Mouse (Mus musculus): ENCODE measurements around the gene Nsdhl. TPM values are rescaled to one million over a fixed set of nuclear protein-coding genes. Genes with fewer than 3 reads are reported as not detected.

The Nsdhl gene
- total and polyA plus RNA-seq, 3 experiments, result 4.3 to 5.2 (median 4.8) TPM

DNA sequence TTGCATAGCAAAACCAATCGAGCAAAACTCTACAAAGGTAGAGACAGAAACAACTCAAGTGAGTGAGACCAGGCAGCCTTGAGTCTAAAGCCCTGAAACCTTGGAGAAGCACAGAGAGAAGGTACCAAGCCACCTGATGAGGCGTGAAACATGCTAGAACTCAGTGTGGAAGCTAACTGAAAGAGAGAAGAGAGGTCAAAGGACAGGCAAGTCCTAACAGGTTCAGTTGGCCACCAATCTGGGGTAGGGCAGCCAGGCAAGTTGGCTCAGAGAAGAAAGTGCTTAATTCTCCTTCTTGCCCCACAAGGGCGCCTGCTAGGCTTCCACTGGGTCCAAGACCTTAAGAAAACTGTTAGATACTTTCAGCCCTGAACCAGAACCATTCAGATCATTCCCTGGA is 43.2 kb downstream of the Nsdhl start:
- intact Hi-C loops (cut with DNase I), result no loop called here
- WGBS, result 67% methylated on average over 3 of the region's 3 CpGs
- H3K4me3 ChIP-seq, result no peak overlapping the region
- no peaks in the 10 kb centered on the region for H3K79me2 ChIP-seq (replicated peaks; ENCODE audit: control insufficient read depth, insufficient read depth, low read length)
- H3K27me3 ChIP-seq (ENCODE audit: control insufficient read depth, insufficient read depth, low read length), result no peaks in the 10 kb centered on the region
- H3K36me3 ChIP-seq (ENCODE audit: control insufficient read depth, insufficient read depth, low read length), result no peaks in the 10 kb centered on the region
- no peak for TF ChIP-seq EP300 (IDR thresholded peaks at IDR 0.05; ENCODE audit: insufficient read depth, low read depth, low read length)
- no peak for TF ChIP-seq POLR2A (IDR thresholded peaks at IDR 0.05; ENCODE audit: insufficient read depth, low read depth, low read length)
- no peak for TF ChIP-seq CTCF (IDR thresholded peaks at IDR 0.05)
- no peak for DNase-seq
- no peak overlapping the region for H3K9ac ChIP-seq (ENCODE audit: low read depth, low read length)
- no peaks in the 10 kb centered on the region for H3K4me1 ChIP-seq (ENCODE audit: control insufficient read depth, insufficient read depth, low read length)
- no peak overlapping the region for H3K27ac ChIP-seq

DNA sequence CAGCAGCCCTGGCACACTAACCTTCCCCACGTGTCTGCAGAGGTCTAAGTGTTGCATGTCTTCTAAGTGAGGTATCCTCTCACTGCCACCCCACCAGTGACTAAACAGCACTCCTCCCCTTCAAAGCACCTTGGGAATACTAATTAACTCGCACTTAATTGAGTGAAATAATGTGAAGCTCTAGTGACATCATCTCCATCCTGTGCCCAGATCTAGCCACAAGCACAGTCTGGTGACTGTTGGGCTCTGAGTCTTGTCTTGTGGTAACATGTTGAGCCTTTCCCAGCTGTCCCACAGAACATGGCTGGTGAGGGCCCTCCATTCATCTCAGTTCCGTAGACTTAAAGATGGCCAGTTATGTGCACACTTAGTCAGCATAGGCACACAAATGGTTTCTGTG is 44.4 kb downstream of the Nsdhl start:
- Histone ChIP-seq H3K9ac (ENCODE audit: low read depth, low read length) (no peak overlapping the region), H3K27ac (no peak overlapping the region), H3K4me1 (ENCODE audit: control insufficient read depth, insufficient read depth, low read length) (no peaks in the 10 kb centered on the region), H3K4me3 (no peak overlapping the region), H3K36me3 (ENCODE audit: control insufficient read depth, insufficient read depth, low read length) (no peaks in the 10 kb centered on the region), H3K79me2 (replicated peaks; ENCODE audit: control insufficient read depth, insufficient read depth, low read length) (no peaks in the 10 kb centered on the region), H3K27me3 (ENCODE audit: control insufficient read depth, insufficient read depth, low read length) (no peaks in the 10 kb centered on the region)
- intact Hi-C loops (cut with DNase I), result no loop called here
- 91% methylated on average over 3 of the region's 3 CpGs for WGBS
- DNase-seq, result no peak
- TF ChIP-seq EP300 (IDR thresholded peaks at IDR 0.05; ENCODE audit: insufficient read depth, low read depth, low read length) (no peak), POLR2A (IDR thresholded peaks at IDR 0.05; ENCODE audit: insufficient read depth, low read depth, low read length) (no peak), CTCF (IDR thresholded peaks at IDR 0.05) (no peak)

DNA sequence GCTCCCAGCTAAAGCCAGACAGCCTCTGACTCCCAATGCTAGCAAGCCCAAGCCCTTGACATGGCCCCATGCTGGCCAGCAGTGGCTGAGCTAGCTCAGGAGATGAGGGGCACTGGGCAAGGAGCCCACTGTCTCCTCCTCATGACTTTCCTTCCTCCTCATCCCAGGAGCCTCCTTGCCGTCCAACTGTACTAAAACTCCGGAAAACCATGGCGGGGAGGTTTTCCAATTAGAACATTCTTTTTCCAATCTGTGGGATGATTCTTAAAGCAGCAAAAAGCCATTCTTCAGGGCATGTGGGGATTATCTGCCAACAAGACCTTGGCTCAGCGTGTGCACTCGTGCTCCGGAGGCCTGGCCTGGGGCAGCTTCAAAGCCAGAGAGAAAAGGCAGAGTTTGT is 64.5 kb downstream of the Nsdhl start:
- no peak overlapping the region for H3K4me3 ChIP-seq
- no peaks in the 10 kb centered on the region; the same call in none of the 2 replicates for H3K4me1 ChIP-seq (ENCODE audit: control insufficient read depth, insufficient read depth, low read length)
- no peak overlapping the region for H3K9ac ChIP-seq (ENCODE audit: low read depth, low read length)
- TF ChIP-seq POLR2A (IDR thresholded peaks at IDR 0.05; ENCODE audit: insufficient read depth, low read depth, low read length) (no peak), CTCF (IDR thresholded peaks at IDR 0.05) (no peak), EP300 (IDR thresholded peaks at IDR 0.05; ENCODE audit: insufficient read depth, low read depth, low read length) (no peak)
- H3K27ac ChIP-seq, result no peak overlapping the region
- peak in 1 of 2 experiments; percentile 17 for DNase-seq
- H3K79me2 ChIP-seq (replicated peaks; ENCODE audit: control insufficient read depth, insufficient read depth, low read length), result no peaks in the 10 kb centered on the region
- 54% methylated on average over 6 of the region's 6 CpGs for WGBS
- no peaks in the 10 kb centered on the region for H3K36me3 ChIP-seq (ENCODE audit: control insufficient read depth, insufficient read depth, low read length)
- intact Hi-C loops (cut with DNase I), result no loop called here
- no peaks in the 10 kb centered on the region for H3K27me3 ChIP-seq (ENCODE audit: control insufficient read depth, insufficient read depth, low read length)

DNA sequence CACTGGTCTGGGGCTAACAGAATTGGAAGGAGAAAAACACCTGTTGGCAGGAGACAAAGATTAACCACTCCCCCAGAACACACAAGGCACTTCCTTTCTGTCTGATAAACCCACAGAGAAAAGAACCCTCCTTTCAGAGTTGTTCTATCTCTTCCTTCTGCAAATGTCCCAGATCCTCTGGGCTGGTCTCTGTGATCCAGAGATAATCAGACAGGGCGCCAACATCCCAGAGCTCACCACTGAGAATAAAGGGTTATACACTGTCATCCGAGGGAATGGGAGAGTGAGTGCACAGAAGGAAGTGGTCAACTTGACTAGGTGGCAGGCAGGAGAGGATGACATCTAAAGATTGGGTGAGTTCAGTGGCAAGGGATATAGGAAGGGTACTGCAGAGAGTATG is 67.2 kb downstream of the Nsdhl start:
- Histone ChIP-seq H3K4me3 (no peak overlapping the region), H3K27me3 (ENCODE audit: control insufficient read depth, insufficient read depth, low read length) (no peaks in the 10 kb centered on the region), H3K4me1 (ENCODE audit: control insufficient read depth, insufficient read depth, low read length) (no peaks in the 10 kb centered on the region; the same call in none of the 2 replicates), H3K27ac (no peak overlapping the region), H3K36me3 (ENCODE audit: control insufficient read depth, insufficient read depth, low read length) (no peaks in the 10 kb centered on the region), H3K9ac (ENCODE audit: low read depth, low read length) (no peak overlapping the region), H3K79me2 (replicated peaks; ENCODE audit: control insufficient read depth, insufficient read depth, low read length) (no peaks in the 10 kb centered on the region)
- 59% methylated on average over 2 of the region's 2 CpGs for WGBS
- no peak for DNase-seq
- TF ChIP-seq EP300 (IDR thresholded peaks at IDR 0.05; ENCODE audit: insufficient read depth, low read depth, low read length), result no peak
- no peak for TF ChIP-seq CTCF (IDR thresholded peaks at IDR 0.05)
- TF ChIP-seq POLR2A (IDR thresholded peaks at IDR 0.05; ENCODE audit: insufficient read depth, low read depth, low read length), result no peak
- intact Hi-C loops (cut with DNase I), result no loop called here

DNA sequence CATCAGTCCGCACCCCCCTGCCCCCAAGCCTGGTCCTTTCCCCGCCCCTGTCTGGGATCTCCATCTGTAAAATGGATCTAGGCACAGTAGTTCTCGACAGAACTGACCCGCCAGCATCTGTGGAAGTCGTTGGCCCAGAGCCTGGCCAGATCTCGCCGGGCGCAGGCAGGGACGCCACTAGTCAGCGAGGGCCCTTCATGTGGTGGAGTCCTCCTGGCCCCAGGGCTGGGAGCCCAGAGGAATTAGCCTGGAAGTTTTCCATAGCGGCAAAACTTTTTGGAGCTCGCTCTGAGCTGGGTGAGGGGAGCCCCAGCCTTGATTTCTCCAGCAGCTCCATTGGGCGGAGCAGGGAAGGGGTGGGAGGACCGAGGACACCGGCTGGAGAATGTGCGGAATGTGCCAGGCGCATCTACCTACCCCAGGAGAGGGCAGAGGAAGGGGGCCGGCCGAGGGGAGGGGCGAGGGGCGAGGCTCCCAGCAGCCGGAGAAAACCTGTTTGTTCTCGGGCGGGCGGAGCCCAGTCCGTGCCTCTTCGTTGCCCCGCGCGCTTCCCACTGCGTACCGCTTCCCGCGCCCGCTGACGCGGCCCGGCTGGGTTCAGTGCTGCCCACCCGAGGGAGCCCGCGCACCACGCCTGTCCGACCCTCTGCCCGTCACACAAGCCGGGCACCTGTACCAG is 68.6 kb downstream of the Nsdhl start, which contains the start of gene Zfp185:
Zfp185 (plus strand) TSS at position 499 of the 679 bp plus-strand sequence.
- WGBS, result 17% methylated on average over 42 of the region's 45 CpGs

DNA sequence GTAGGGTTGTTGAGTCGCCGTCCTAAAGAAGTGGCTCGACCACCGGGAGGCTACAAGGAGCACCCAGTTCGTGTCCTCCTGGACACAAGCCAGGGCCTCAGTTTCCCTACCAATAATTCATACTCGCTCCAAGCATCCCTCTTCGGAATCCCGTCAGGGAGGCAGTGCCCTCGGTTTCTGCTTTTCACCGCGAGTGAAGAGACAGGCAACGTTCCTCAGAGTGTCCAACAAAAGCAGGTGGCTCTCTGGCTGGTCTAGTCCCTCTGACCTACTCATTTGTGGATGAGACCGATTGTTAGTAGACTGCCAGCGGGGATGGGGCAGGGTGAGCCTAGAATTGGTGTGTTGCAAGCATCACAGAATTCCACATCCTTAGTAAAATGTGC is 69.2 kb downstream of the Nsdhl start:
- Histone ChIP-seq H3K4me1 (ENCODE audit: control insufficient read depth, insufficient read depth, low read length) (no peaks in the 10 kb centered on the region; the same call in none of the 2 replicates), H3K9ac (ENCODE audit: low read depth, low read length) (peak overlapping the region; percentile 83), H3K4me3 (peak overlapping the region; percentile 45), H3K27ac (peak overlapping the region; percentile 23; the same call in 1 of the 2 replicates), H3K36me3 (ENCODE audit: control insufficient read depth, insufficient read depth, low read length) (no peaks in the 10 kb centered on the region), H3K79me2 (replicated peaks; ENCODE audit: control insufficient read depth, insufficient read depth, low read length) (no peaks in the 10 kb centered on the region), H3K27me3 (ENCODE audit: control insufficient read depth, insufficient read depth, low read length) (no peaks in the 10 kb centered on the region)
- 29% methylated on average over 14 of the region's 14 CpGs for WGBS
- intact Hi-C loops (cut with DNase I), result no loop called here
- no peak for DNase-seq
- TF ChIP-seq CTCF (IDR thresholded peaks at IDR 0.05), result no peak
- no peak for TF ChIP-seq EP300 (IDR thresholded peaks at IDR 0.05; ENCODE audit: insufficient read depth, low read depth, low read length)
- no peak for TF ChIP-seq POLR2A (IDR thresholded peaks at IDR 0.05; ENCODE audit: insufficient read depth, low read depth, low read length)

More for the DNA sequence above, 68.6 kb downstream of the Nsdhl start, which contains the start of gene Zfp185:
- H3K27ac ChIP-seq, result peak within 1 kb of the TSS; percentile 23; the same call in 1 of the 2 replicates
- intact Hi-C loops (cut with DNase I), result no loop called here
- peak within 1 kb of the TSS; percentile 83 for H3K9ac ChIP-seq (ENCODE audit: low read depth, low read length)
- TF ChIP-seq CTCF (IDR thresholded peaks at IDR 0.05) (no peak), POLR2A (IDR thresholded peaks at IDR 0.05; ENCODE audit: insufficient read depth, low read depth, low read length) (0 out of 2 replicates have a peak, but pooled peaks have one; percentile 28), EP300 (IDR thresholded peaks at IDR 0.05; ENCODE audit: insufficient read depth, low read depth, low read length) (0 out of 2 replicates have a peak, but pooled peaks have one; percentile 24)
- H3K4me1 ChIP-seq (ENCODE audit: control insufficient read depth, insufficient read depth, low read length), result no peaks in the 10 kb centered on the region; the same call in none of the 2 replicates
- H3K79me2 ChIP-seq (replicated peaks; ENCODE audit: control insufficient read depth, insufficient read depth, low read length), result no peaks in the 10 kb centered on the region
- H3K4me3 ChIP-seq, result peak within 1 kb of the TSS; percentile 45
- DNase-seq, result peak; percentile 56 to 67
- no peaks in the 10 kb centered on the region for H3K36me3 ChIP-seq (ENCODE audit: control insufficient read depth, insufficient read depth, low read length)
- no peaks in the 10 kb centered on the region for H3K27me3 ChIP-seq (ENCODE audit: control insufficient read depth, insufficient read depth, low read length)
